Mouse (Mus musculus) stomach, postnatal 0 days (tissue): Measurements from ENCODE around the gene Nmnat1.

Experiments used
- CTCF ChIP-seq: IDR thresholded peaks from 2 replicates; pipeline ENCODE4 v1.5.1; 2016; ENCODE audit warnings: antibody characterized with exemption, low read depth, mild to moderate bottlenecking, moderate library complexity
- EP300 ChIP-seq: optimal IDR thresholded peaks from 2 replicates; pipeline ENCODE3; 2016; ENCODE audit warnings: antibody characterized with exemption

DNA sequence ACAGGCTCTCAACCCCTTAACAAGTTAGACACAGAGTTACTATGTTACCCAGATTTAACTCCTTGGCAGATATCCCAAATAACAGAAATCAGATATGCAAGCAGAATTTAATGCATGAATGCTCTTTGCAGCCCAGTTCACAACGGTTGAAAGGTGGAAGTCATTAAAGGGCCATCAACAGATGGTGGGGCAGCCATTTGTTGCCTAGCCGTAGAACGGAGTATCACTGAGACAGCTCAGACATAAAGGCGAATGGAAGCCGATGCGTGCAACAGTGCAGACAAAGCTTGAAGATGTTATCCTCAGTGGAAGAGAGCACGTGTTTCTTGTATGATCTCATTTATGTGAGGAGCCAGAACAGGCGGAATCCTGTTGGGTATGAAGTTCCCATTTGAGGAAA lies 44.4 kb downstream of the Nmnat1 start:
- TF ChIP-seq CTCF (no peak), EP300 (no peak)
